Mouse (Mus musculus) gastrocnemius, postnatal 10 days (tissue): ENCODE results near the gene Ret. TPM values are rescaled to one million over a fixed set of nuclear protein-coding genes. Genes with fewer than 3 reads are reported as not detected.

ENCODE experiments used
- DNase-seq: peaks from one replicate; pipeline ENCODE4 v3.0.0; 2021; ENCODE audit warnings: mixed read lengths
- total RNA-seq, 2 experiments: library from RNA; stranded (reverse); gene quantifications; 2 replicates each; pipeline ENCODE4 v1.2.3; 2021

The Ret gene
- total RNA-seq, 2 experiments from 2014 or later: 13.1 to 15.2 TPM

DNA sequence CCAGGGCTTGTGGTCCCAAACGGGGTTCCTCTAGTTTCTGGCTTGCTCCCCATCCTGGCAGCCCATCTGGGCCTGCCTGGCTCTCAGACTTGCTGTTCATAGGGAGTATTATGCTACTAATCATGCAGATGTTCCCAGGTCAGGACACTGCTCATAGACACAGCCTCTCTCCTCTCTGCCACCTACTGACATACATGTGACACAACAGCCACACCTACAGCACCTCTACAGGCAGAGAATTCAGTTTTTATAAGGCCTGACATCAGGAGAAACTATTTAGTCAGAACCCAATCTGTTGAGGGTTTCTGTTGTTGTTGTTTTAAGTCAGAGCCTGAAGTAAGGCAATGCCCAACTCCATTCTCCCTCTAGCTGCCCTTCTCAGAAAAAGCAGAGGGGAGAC is 85.7 kb downstream of the Ret start:
- DNase-seq: no peak

Other genes with a start within 250 kb of the Ret start
- under 1 TPM; 0.47 to 0.80 TPM for gene Rasgef1a, start 186.3 kb downstream of the Ret start, total RNA-seq
- gene Csgalnact2, start 58.6 kb downstream of the Ret start, total RNA-seq: 10 to 100 TPM; 22.5 to 24.0 TPM
- 10 to 100 TPM; 24.0 to 25.6 TPM for gene Bms1, start 221.8 kb upstream of the Ret start, total RNA-seq